Mouse (Mus musculus) limb, embryonic 15.5 days (tissue): ENCODE data around the gene Prl7d1. TPM values are rescaled to one million over a fixed set of nuclear protein-coding genes. Genes with fewer than 3 reads are reported as not detected.
"Not testable (repeated sequence)": the region's sequence is repeated elsewhere in the genome, so short reads cannot be mapped to it uniquely, and the experiment has no call there.

Experiments
- ATAC-seq: fragments of 200-750 bp; cut with Nextera tagmentation; 2 replicates; pipeline ENCODE4 v1.8.0; 2017; ENCODE audit warnings: low read depth, moderate TSS enrichment; ENCODE audit not compliant: insufficient number of reproducible peaks, low FRiP score, low TSS enrichment
- H3K27ac ChIP-seq: fragments of 300-500 bp; sonication (generic); 2 replicates; pipeline ENCODE4 v1.5.1; 2015; ENCODE audit warnings: moderate library complexity, mild to moderate bottlenecking, inconsistent platforms
- H3K27me3 ChIP-seq: fragments of 300-500 bp; sonication (generic); 2 replicates; pipeline ENCODE4 v1.6.1; 2015; ENCODE audit warnings: inconsistent platforms
- H3K36me3 ChIP-seq: fragments of 300-500 bp; sonication (generic); 2 replicates; pipeline ENCODE4 v1.6.1; 2015; ENCODE audit warnings: inconsistent platforms
- H3K4me1 ChIP-seq: fragments of 300-500 bp; sonication (generic); 2 replicates; pipeline ENCODE4 v1.6.1; 2015; ENCODE audit warnings: inconsistent platforms
- H3K4me2 ChIP-seq: fragments of 300-500 bp; sonication (generic); 2 replicates; pipeline ENCODE4 v1.6.1; 2015; ENCODE audit warnings: mild to moderate bottlenecking, inconsistent platforms
- H3K4me3 ChIP-seq: fragments of 300-500 bp; sonication (generic); 2 replicates; pipeline ENCODE4 v1.5.1; 2015; ENCODE audit warnings: mild to moderate bottlenecking, inconsistent platforms
- H3K9ac ChIP-seq: fragments of 300-500 bp; sonication (generic); 2 replicates; pipeline ENCODE4 v1.6.1; 2015; ENCODE audit warnings: inconsistent platforms
- H3K9me3 ChIP-seq: fragments of 300-500 bp; sonication (generic); 2 replicates; pipeline ENCODE4 v1.6.1; 2016; ENCODE audit warnings: inconsistent platforms
- WGBS: fragments of 180-500 bp; shearing (Covaris S2); methylation state at CpG from one replicate; pipeline ENCODE4 v1.1.7; 2015; 5-methylcytosine and 5-hydroxymethylcytosine counted together
- polyA plus RNA-seq: library from polyadenylated mRNA; unstranded; fragments of >200 nt; fragmentation: Nextera tagmentation; extraction: Ambion mirVana; gene quantifications from 2 replicates; pipeline ENCODE4 v1.2.1, GENCODE M21; 2015

Gene Prl7d1
- polyA plus RNA-seq, result not detected in 2 replicates

DNA sequence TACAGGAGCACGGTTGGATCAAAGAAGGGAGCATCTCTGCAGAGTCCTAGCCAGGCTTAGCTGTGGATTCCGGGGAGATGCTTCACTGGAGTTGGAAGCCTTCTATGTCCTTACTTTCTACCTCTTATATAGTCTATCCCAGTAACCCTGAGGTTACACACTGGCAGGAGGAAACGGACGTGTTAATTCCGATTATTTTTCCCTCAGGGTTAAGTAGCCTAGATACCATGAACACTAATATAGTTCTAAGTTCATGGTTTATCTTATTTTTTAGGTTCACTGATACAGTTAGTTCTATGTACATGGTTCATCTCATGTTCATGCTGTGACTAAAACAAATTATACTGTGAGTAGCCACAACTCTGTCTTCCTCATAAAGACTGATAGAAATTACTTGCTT, at the start of gene Prl7d1:
Gene Prl7d1 (minus strand): TSS at position 101 of the 400 bp plus-strand sequence.
- Histone ChIP-seq H3K9ac (no peak within 1 kb of the TSS), H3K36me3 (no peaks in the 10 kb centered on the region), H3K27ac (no peak within 1 kb of the TSS), H3K27me3 (no peaks in the 10 kb centered on the region), H3K4me2 (no peak within 1 kb of the TSS), H3K9me3 (no peaks in the 10 kb centered on the region), H3K4me3 (no peak within 1 kb of the TSS), H3K4me1 (no peaks in the 10 kb centered on the region)
- ATAC-seq, result no peak
- 81% methylated on average over 5 of the region's 5 CpGs for WGBS

DNA sequence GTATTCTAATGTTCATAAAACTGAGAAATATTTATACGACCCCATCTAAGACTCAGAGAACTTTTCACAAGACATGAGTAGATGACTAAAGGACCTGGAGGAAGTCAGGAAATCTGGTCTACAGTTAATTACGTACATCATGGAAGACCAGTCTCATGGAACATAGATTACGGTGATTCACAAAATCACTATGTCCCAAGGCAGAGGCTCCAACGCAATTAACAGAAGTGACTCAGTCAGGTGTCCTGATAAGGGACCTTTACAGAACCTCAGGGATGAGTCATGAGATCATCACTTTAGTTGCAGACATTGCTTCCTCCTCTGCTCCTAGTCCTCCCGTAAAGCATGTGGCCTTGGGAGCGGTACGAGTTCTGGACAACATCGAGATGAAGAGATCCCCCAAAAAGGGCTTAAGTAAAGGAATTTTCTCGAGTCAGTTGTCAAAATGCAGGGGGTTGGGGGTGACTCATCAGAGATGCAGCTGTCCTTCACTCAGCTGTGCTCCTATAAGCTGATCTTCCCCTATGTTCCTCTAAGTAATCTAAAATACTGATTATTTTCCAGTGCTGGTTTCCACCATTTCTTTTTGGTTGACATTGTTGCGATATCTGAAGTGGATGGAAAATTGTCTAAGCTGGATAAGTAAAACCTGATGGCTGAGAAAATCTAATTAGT, 18.1 kb upstream of the Prl7d1 start:
- Histone ChIP-seq H3K27ac (no peak overlapping the region), H3K4me1 (no peaks in the 10 kb centered on the region), H3K27me3 (no peaks in the 10 kb centered on the region), H3K9me3 (no peaks in the 10 kb centered on the region), H3K4me2 (no peak overlapping the region), H3K36me3 (no peaks in the 10 kb centered on the region), H3K9ac (no peak overlapping the region), H3K4me3 (no peak overlapping the region)
- 86% methylated on average over 10 of the region's 10 CpGs for WGBS
- no peak for ATAC-seq

DNA sequence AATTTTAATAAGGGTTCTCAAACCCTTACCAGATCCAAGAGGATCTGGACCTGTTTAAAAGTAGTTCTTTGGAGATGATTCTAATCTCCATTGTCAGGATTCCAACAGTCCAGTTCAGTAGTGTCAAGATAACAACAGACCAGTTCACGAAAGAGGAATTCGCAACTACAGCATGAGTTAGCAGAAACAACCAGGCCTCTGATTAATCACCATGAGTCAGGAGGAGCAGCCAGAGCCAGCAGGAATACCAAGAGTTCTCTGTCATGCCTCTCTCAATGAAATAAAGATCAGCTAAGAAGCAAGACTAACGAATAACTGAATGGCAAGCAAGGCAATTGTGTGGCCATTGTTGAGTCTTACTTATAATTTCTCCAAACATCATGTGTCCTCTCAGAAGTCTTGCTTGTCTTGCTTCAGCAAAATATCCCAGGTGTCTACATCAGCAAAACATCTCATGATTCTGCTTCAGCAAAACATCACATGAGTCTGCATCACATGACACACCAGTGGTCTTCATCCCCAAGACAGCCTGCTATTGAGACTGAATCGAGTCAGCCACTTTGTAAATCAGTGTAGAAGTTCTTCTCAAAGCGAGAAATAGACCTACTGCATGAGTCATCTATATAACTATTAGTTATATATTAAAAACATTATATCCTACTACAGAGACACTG, 13.9 kb upstream of the Prl7d1 start:
- 80% methylated on average over 5 of the region's 5 CpGs for WGBS
- ATAC-seq, result not testable (repeated sequence)

DNA sequence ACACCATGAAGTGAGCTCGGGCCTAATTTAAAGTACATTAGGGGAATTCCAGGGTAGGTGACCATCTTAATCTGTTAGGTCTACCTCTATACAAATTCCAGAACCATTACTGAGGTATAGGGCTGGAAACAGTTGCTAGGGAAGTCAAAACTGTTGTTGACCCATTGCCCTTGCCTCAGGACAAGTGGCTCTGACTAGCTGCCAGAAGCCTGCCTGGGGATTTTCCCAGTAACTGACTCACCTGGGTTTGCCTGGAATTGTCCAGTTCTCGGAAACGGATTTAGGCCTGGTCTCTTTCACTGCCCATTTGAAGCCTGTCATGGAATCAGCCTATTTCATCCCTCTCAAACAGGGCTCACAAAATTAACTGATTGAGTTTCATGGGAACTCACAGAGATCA, 8.5 kb upstream of the Prl7d1 start:
- H3K27ac ChIP-seq, H3K9ac ChIP-seq, H3K27me3 ChIP-seq, H3K4me2 ChIP-seq, H3K9me3 ChIP-seq, ATAC-seq, H3K36me3 ChIP-seq, H3K4me3 ChIP-seq, H3K4me1 ChIP-seq: not testable (repeated sequence)
- 80% methylated on average over 3 of the region's 3 CpGs for WGBS

More for the DNA sequence above, 13.9 kb upstream of the Prl7d1 start:
- H3K4me3 ChIP-seq, H3K27me3 ChIP-seq, H3K36me3 ChIP-seq, H3K4me2 ChIP-seq, H3K9me3 ChIP-seq, H3K27ac ChIP-seq, H3K4me1 ChIP-seq, H3K9ac ChIP-seq: not testable (repeated sequence)

DNA sequence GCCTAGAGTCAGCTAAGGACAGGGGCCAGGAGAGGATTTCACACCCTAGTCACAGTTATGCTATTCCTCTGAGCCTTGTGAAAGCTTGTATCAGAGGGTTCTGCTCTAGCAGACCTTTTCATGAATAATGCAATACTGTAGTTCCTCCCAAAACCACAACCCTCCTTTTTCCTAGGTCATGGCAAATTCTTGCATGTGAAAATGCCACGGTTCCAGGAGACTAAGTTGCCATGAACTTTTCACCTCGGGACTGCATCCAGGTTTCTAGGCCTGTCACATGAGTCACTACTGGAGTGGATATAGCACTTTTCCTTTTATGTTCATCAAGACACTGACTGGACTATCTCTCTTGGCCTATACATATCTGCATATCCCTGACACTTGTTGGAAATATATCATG, 10.0 kb downstream of the Prl7d1 start:
- Histone ChIP-seq H3K4me1 (no peaks in the 10 kb centered on the region), H3K4me3 (no peak overlapping the region), H3K27me3 (no peaks in the 10 kb centered on the region), H3K36me3 (no peaks in the 10 kb centered on the region), H3K9me3 (no peaks in the 10 kb centered on the region), H3K9ac (no peak overlapping the region), H3K4me2 (no peak overlapping the region), H3K27ac (no peak overlapping the region)
- 69% methylated on average over 2 of the region's 2 CpGs for WGBS
- ATAC-seq, result no peak

DNA sequence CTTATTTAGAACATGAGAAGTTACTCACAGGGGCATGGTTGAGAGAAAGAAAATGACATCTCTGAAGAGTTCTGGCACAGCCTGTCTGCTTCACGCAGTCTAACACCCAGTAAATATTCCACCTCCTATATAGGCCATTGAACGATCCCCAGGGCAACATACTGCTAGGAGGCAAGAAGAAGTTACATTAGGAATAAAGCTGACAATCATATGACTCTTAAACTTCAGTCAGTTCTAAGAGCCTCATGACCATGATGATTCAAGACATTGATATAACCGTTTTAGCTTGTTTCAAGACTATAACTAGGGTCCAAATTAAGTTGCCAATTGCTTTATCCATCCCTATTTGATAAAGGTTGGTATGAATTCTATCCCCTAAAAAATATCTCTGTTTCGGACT, 48.6 kb downstream of the Prl7d1 start, which contains the start of gene Prl7a2:
Gene Prl7a2 (minus strand): TSS at position 101 of the 400 bp plus-strand sequence.
- WGBS, result 74% methylated on average over 4 of the region's 4 CpGs
- no peak within 1 kb of the TSS for H3K4me3 ChIP-seq
- no peak for ATAC-seq
- H3K36me3 ChIP-seq, result no peaks in the 10 kb centered on the region
- H3K4me2 ChIP-seq, result no peak within 1 kb of the TSS
- H3K27ac ChIP-seq, result no peak within 1 kb of the TSS
- no peaks in the 10 kb centered on the region for H3K27me3 ChIP-seq
- H3K9ac ChIP-seq, result no peak within 1 kb of the TSS
- no peaks in the 10 kb centered on the region for H3K9me3 ChIP-seq
- H3K4me1 ChIP-seq, result no peaks in the 10 kb centered on the region

DNA sequence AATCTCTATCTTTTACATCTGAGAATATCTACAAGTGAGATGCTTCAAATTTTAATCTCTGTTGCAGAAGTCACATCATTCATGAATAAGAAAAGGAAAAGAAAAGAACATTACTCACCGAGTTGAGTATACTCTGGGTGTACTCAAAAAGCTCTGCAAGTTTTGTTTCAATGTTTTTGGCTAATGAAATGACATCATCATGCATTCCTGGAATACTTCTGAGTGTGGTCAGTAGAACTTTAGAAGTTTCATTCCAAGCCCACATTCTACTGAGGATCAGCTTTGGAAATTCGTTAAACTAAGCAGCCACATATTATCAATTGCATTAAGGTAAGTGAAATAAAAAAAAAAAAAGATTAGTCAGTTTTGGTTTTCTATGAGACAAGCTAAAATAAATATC, 55.8 kb downstream of the Prl7d1 start:
- no peak overlapping the region for H3K27ac ChIP-seq

More for the DNA sequence above, 55.8 kb downstream of the Prl7d1 start:
- Histone ChIP-seq H3K9ac (no peak overlapping the region), H3K36me3 (no peaks in the 10 kb centered on the region), H3K9me3 (no peaks in the 10 kb centered on the region), H3K4me3 (no peak overlapping the region), H3K4me2 (no peak overlapping the region), H3K27me3 (no peaks in the 10 kb centered on the region), H3K4me1 (no peaks in the 10 kb centered on the region)
- ATAC-seq, result no peak
- WGBS, result 74% methylated on average over 2 of the region's 2 CpGs

Other genes starting within 250 kb of the Prl7d1 start
- gene Prl8a8, start 203.5 kb downstream of the Prl7d1 start, polyA plus RNA-seq, result not detected in 2 replicates
- gene Prl8a9, start 152.1 kb downstream of the Prl7d1 start, polyA plus RNA-seq, result not detected in 2 replicates
- gene Prl8a1, start 134.6 kb downstream of the Prl7d1 start, polyA plus RNA-seq, result not detected in 2 replicates
- gene Prl7b1, start 106.2 kb downstream of the Prl7d1 start, polyA plus RNA-seq, result not detected in 2 replicates
- not detected in 2 replicates for gene Prl7a1, start 74.2 kb downstream of the Prl7d1 start, polyA plus RNA-seq
- gene Prl7a2, start 48.7 kb downstream of the Prl7d1 start, polyA plus RNA-seq, result not detected in 2 replicates
- gene Prl7c1, start 64.1 kb upstream of the Prl7d1 start, polyA plus RNA-seq, result not detected in 2 replicates
- not detected in 2 replicates for gene Prl2a1, start 84.9 kb upstream of the Prl7d1 start, polyA plus RNA-seq
- gene Prl2c1, start 132.6 kb upstream of the Prl7d1 start, polyA plus RNA-seq, result not detected in 2 replicates